Mouse (Mus musculus): ENCODE results near the gene Dcpp3.
"Not testable (repeated sequence)": the region's sequence is repeated elsewhere in the genome, so short reads cannot be mapped to it uniquely, and the experiment has no call there.

DNA sequence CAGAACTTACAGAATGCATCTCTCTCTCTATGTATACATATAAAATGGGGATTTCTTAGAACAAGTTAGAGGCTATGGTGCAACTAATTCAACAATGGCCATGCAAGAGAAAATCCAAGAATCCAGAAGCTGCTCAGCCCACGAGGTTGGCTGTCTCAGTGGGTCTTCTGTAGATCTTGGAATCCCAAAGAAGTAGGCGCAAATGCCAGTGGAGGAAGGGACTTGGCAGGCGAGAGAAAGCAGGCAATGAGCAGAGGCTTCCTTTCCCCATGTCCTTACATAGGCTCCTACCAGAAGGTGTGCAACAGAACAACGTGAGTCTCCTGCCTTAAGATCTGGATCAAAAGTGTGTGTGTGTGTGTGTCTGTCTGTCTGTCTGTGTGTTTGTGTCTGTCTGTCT, 30.2 kb downstream of the Dcpp3 start:
- not testable (repeated sequence) for TF ChIP-seq POLR2A (IDR thresholded peaks at IDR 0.05; ENCODE audit: low read depth, low read length); CTCF (conservative IDR thresholded peaks at IDR 0.05; ENCODE audit: insufficient read depth, insufficient read length, low read depth, low read length)
